ENCODE assay signal across 12 mouse cellular contexts in the genomic region with DNA sequence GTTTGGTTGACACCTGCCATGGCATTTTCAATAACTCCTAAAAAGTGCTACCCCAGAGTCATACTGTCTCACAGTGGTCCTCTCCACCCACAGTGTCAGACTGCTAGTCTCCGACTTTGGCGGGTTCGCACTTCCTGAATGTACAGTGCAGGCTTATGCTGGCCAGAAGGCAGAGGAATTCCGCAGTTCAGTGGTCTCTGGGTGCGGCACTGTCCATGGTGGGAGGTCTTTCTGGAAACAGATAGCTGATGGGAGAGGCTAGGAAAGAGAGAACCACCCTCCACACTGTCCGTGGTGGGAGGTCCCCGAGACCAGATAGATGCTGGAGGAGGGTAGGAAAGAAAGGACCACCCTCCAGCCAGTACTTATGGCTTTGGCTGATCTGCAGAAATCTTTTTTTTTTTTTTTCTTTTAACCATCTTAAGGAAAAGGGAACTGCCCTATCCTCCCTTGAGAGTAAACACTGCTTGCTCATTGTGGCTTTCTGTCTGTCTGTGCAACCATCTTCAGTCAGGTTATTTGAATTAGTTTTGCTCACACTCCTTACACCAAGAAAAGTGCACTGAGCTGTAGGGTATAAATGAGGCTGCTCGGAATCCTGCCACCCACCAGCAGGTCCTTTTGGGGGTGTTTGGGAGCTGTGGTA.
DNase-seq lines count a peak whose midpoint lies in the region; ATAC-seq and TF ChIP-seq lines count a peak whose summit lies in the region.
"Had no signal": no experiment of that assay in that cellular context is flagged by ENCODE, and none has a peak within 500 bp of the region (broad histone marks: within the 10 kb centered on the region; RNA-seq: fewer than 3 reads in every experiment).

No protein-coding gene starts in this region.

- H3K27ac ChIP-seq in kidney, adult 2 months (ENCODE audit: insufficient read depth, low read depth, low read length), result no peak overlapping the region
- no peak overlapping the region for H3K27ac ChIP-seq in embryonic facial prominence, embryonic 14.5 days (replicated peaks; ENCODE audit: low read depth, low read length)
- H3K27ac ChIP-seq: left cerebral cortex, adult 2 months had no signal

- DNase-seq in kidney, postnatal 10 days, result peak; percentile 40
- no peak for DNase-seq in kidney, adult 2 months
- peak; percentile 19 for DNase-seq in R1 (ENCODE audit: low read depth, low spot score)
- DNase-seq in embryonic facial prominence, embryonic 14.5 days (ENCODE audit: low spot score), result peak; percentile 70
- DNase-seq in layer of hippocampus, postnatal 14 days (ENCODE audit: low spot score in 2 of 2), result no peak
- no peak for DNase-seq in gastrocnemius, postnatal 36 days
- DNase-seq: cerebellum, adult 8-10 months; gastrocnemius, postnatal 10 days had no signal

- 38% methylated on average over 8 of the region's 8 CpGs for WGBS in kidney, adult 2 months
- 55% methylated on average over 8 of the region's 8 CpGs for whole genome bisulfite sequencing in embryonic facial prominence, embryonic 14.5 days

- H3K4me1 ChIP-seq in kidney, adult 2 months (ENCODE audit: control insufficient read depth, insufficient read depth, low read length), result peaks cover 4% of the 10 kb centered on the region; the same call in 1 of the 2 replicates
- peaks cover 23% of the 10 kb centered on the region for H3K4me1 ChIP-seq in embryonic facial prominence, embryonic 14.5 days (ENCODE audit: control insufficient read depth, insufficient read depth, low read length)

- peak; percentile 81 for ATAC-seq in embryonic facial prominence, embryonic 14.5 days (ENCODE audit: low read depth)
- ATAC-seq in megakaryocyte progenitor cell, adult 5-6 weeks (replicated peaks; ENCODE audit: poor library complexity), result peak; percentile 51
- ATAC-seq: hindbrain, embryonic 16.5 days had no signal

- TF ChIP-seq POLR2A in kidney, adult 2 months (IDR thresholded peaks at IDR 0.05; ENCODE audit: low read depth, low read length), result no peak

- TF ChIP-seq CTCF in kidney, adult 2 months (conservative IDR thresholded peaks at IDR 0.05; ENCODE audit: insufficient read depth, insufficient read length, low read depth, low read length), result no peak

- no peaks in the 10 kb centered on the region for H3K9me3 ChIP-seq in embryonic facial prominence, embryonic 14.5 days (ENCODE audit: control insufficient read depth, low read length)

- intact Hi-C loops in gastrocnemius, postnatal 36 days (cut with DNase I), result no loop called here

- no peak overlapping the region for H3K4me3 ChIP-seq in kidney, adult 2 months (ENCODE audit: insufficient read depth, low read depth, low read length)
- no peak overlapping the region for H3K4me3 ChIP-seq in embryonic facial prominence, embryonic 14.5 days (ENCODE audit: low read depth, low read length)
- H3K4me3 ChIP-seq: left cerebral cortex, adult 2 months; megakaryocyte, embryonic 14.5 days had no signal

- no peak overlapping the region for H3K4me2 ChIP-seq in embryonic facial prominence, embryonic 14.5 days (ENCODE audit: low read depth, low read length)

- no peaks in the 10 kb centered on the region for H3K27me3 ChIP-seq in kidney, adult 2 months (replicated peaks; ENCODE audit: control insufficient read depth, insufficient read depth, low read length)
- H3K27me3 ChIP-seq in embryonic facial prominence, embryonic 14.5 days (replicated peaks; ENCODE audit: control insufficient read depth, insufficient read depth, low read length), result no peaks in the 10 kb centered on the region
- H3K27me3 ChIP-seq: megakaryocyte, embryonic 14.5 days had no signal

- no peaks in the 10 kb centered on the region for H3K36me3 ChIP-seq in kidney, adult 2 months (ENCODE audit: control insufficient read depth, insufficient read depth, low read length)
- no peaks in the 10 kb centered on the region for H3K36me3 ChIP-seq in embryonic facial prominence, embryonic 14.5 days (ENCODE audit: control insufficient read depth, insufficient read depth, low read length)

- H3K9ac ChIP-seq in embryonic facial prominence, embryonic 14.5 days (ENCODE audit: low read depth, low read length), result no peak overlapping the region

Comparison
In these comparisons a context has a peak if more than half of its experiments do, and no peak if none do; other contexts are left out.
1. DNase-seq: peak in kidney, postnatal 10 days (single experiment), R1 (single experiment) and embryonic facial prominence, embryonic 14.5 days (single experiment); none in kidney, adult 2 months (single experiment), layer of hippocampus, postnatal 14 days (0 of 2) and gastrocnemius, postnatal 36 days (0 of 2).